Mouse (Mus musculus) B cell, adult 2 months (primary cell): ENCODE measurements around the gene Polh.

ENCODE experiments used
- DNase-seq, 2 experiments: peaks; one replicate each; pipeline ENCODE4 v3.0.0; 2022

The Polh gene

GRCm38 (mm10) chr17:46167014-46167413, 35.4 kb downstream of the Polh start:
- DNase-seq, result no peak

GRCm38 (mm10) chr17:46166270-46166669, 36.2 kb downstream of the Polh start:
- DNase-seq, result no peak

GRCm38 (mm10) chr17:46165460-46165859, 37.0 kb downstream of the Polh start:
- no peak for DNase-seq

GRCm38 (mm10) chr17:46164791-46165190, 37.7 kb downstream of the Polh start:
- no peak for DNase-seq

DNA sequence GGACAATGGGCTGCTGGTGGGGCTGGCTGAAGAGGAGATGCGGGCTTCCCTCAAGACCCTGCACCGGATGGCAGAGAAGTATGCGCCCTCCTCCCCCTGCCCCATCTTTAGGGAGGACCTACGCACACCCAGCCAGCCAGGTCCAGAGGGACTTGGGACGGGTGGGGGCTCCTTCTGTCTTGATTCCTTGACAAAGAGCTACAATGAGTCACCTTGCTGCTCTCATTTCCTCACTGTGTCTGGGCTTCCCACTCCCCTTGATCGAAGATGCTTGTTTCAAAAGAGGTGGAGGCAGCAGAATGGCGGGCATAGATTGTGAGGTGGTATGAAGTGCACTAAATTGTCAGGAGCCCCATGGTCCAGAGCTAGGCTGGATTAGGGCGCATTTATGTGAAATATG, 38.1 kb downstream of the Polh start:
- no peak for DNase-seq

GRCm38 (mm10) chr17:46162951-46163421, 39.5 kb downstream of the Polh start:
- peak; percentile 73 for DNase-seq

DNA sequence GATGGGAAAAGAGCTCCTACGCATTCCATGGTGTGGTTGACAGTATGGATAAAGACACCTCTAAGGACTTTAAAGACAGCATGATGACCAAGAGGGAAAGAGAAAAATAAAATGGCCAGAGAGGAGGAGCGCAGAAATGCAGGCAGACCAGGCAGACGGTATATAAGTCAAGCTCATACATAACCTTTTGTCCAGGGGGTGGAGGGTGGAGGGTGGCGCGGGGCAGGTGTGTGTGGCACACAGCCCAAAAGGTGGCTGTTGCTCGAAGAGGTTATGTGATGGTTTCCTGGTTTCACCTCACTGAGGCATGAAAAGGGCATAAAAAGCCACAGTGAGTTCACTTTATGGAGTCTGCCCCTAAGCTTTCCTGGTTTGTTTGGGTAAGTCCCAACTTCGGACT, 39.9 kb downstream of the Polh start:
- no peak for DNase-seq

- no peak for DNase-seq
These were observed 40.7 kb downstream of the Polh start for GRCm38 (mm10) chr17:46161710-46162109.

- no peak for DNase-seq
These were observed 41.3 kb downstream of the Polh start for GRCm38 (mm10) chr17:46161179-46161578.

DNA sequence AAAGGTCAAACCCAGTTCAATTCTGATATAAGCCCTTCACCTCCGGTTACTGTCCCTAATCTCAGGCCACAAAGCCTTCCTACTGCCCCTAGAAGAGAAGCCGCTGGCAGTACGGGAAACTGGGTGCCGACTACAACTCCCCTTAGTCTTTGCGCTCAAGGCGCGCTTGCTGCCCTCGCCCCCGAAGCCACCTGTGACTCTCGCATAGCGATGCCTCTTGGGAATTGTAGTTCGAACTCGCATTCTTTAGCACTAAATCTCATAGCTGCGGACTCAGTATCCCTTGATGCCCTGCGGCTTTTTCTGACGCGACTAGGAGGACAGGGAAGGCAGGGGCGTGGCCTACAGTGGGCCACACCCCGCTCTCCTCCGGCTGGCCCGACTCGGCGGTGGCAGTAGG, 41.8 kb downstream of the Polh start, which contains the start of gene Gtpbp2:
TSS of gene Gtpbp2 (plus strand) at position 347 of the 400 bp plus-strand sequence.
- peak; percentile 93 to 95 for DNase-seq

- peak; percentile 92 to 94 for DNase-seq
These were observed 42.3 kb downstream of the Polh start for GRCm38 (mm10) chr17:46160090-46160662.

DNA sequence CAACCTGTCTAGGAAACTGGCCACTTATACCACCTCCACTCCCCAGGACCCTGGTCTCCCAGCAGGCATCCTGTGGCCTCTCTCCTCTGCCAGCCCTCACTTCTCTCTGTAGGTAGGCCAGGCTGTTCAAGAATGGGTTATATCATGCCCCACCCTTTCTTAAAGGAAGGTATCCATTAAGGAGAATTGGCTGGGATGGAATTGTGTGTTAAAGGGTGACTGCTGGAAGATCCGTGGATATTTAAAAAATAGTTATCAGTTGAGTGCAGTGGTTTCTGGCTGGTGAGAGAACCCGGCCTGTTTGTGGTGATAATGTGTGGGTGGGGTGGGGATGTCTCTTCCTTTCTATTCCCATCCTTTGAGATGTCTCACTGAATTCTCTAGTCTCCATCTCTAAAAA, 43.2 kb downstream of the Polh start:
- no peak for DNase-seq

DNA sequence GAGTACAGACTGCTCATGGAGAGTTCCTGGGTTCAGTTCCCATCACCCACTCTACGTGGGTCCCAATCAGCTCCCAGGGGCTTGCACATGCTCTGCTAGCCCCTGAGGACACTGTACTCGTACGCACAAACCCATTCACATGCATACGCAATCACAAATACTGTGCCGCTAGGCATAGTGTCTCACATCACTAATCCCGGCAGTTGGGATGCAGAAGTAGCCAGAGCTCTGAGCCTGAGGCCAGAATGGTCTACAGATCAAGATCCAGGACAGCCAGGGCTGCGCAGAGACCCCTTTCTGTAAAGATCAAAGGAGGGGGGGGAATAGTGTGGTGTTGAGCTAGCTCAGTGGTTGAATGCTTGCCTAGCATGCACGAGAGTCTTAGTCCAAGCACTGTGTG, 45.3 kb downstream of the Polh start:
- DNase-seq, result no peak

- DNase-seq, result no peak
These were observed 45.8 kb downstream of the Polh start for GRCm38 (mm10) chr17:46156680-46157079.

DNA sequence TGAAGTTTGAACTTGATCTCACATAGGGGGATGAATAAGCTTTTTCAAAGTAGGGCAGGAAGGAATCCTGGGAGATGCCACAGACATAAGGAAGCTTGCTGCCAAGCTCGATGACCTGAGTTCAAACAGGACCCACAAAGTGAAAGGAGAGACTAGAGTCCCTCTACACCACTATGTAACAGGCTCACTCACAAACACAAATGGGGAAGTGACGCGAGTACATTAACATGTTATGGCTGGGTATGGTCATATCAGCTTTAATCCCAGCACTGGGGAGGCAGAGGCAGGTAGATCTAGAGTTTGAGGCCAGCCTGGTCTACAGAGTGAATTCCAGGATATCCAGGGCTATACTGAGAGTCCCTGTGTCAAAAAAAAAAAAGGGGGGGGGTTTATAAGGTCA, 48.1 kb downstream of the Polh start:
- DNase-seq, result peak; percentile 31 to 45

- peak; percentile 87 to 89 for DNase-seq
These were observed 49.3 kb downstream of the Polh start, which contains the start of gene Mad2l1bp for GRCm38 (mm10) chr17:46152847-46153782. Mad2l1bp (minus strand) TSS chr17:46153553.

- peak; percentile 84 to 87 for DNase-seq
These were observed 58.6 kb downstream of the Polh start, which contains the start of gene Rsph9 for GRCm38 (mm10) chr17:46143578-46144423. Rsph9 (minus strand) TSS chr17:46144216.

- DNase-seq, result no peak
These were observed 62.6 kb downstream of the Polh start for GRCm38 (mm10) chr17:46139872-46140271.

DNA sequence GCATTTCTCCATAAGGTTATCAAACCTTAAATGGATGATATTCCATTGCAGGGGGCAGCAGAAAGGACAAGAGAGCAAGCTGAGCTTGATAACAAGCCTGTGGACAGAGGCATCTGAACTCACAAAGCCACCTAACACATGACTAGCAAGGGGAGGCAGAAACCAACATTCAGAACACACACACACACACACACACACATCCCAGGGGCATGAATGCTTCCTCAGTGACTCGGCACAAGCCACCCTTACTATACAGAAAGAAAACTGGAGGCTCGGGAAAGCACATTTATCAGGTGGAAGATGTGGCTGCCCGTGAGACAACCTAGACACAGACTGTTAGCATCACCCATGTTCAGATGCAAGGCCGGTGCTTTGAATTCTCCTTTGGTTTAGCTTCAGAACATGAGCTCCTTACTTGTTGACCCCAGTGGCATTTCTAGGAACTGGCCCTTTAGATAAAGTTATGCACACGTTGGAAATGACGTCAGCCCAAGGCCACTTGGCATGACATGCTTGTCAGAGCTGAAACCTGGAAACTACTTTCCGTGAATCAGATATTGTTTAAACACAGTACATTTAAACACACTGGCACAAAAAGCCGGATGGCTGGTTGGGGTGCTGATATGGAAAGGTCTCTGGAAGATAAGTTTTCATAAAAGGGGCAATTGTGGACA, 63.7 kb downstream of the Polh start:
- no peak for DNase-seq

- no peak for DNase-seq
These were observed 69.6 kb downstream of the Polh start for GRCm38 (mm10) chr17:46132862-46133261.

DNA sequence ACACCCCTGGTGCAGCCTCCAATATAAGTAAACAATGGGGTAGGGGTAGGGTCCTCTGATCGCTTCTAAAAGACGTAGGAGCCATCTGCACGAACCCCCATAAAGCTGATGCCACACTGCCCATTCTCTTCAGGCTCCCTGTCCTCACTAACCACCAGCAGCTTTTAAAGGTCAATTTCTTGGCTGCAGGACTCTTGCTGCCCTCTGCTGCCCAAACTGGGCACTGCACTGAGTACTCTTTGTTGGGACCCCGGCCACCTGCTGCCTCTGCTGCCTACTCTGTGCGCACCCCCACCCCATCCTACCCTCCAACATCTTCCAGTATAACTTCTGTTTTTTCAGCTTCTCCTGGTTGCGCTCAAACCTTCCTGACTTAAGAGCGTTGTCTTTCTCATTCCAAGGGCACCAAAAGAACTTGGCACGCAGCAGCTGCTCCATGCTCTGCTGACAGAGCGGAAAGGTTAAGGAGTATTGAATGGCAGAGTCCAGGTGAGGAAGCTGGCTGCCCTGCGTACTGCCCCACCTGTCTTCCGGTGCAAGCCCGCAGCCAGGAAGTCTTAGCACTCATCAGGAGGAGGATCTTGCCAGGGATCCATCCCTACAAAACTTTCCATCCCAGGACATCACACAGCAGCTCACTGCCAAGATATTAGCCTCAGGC, 70.3 kb downstream of the Polh start:
- peak; percentile 74 to 75 for DNase-seq
